Mouse (Mus musculus) hindbrain, postnatal 0 days (tissue): ENCODE measurements around the gene Ssna1. TPM values are rescaled to one million over a fixed set of nuclear protein-coding genes. Genes with fewer than 3 reads are reported as not detected.
A peak's percentile ranks its signal among the peaks of the same experiment; 100 is the strongest.

Experiments
- ATAC-seq: fragments of 200-750 bp; cut with Nextera tagmentation; 2 replicates; pipeline ENCODE4 v1.8.0; 2017; ENCODE audit warnings: mild to moderate bottlenecking, moderate TSS enrichment, moderate library complexity
- DNase-seq: peaks from one replicate; pipeline ENCODE4 v3.0.0-alpha.2; 2015; ENCODE audit warnings: low spot score
- H3K27ac ChIP-seq: fragments of 300-500 bp; sonication (generic); 2 replicates; pipeline ENCODE4 v1.5.1; 2014; ENCODE audit warnings: mild to moderate bottlenecking
- H3K27me3 ChIP-seq: fragments of 300-500 bp; sonication (generic); 2 replicates; pipeline ENCODE4 v1.6.1; 2014; ENCODE audit warnings: low read length, mixed read lengths; ENCODE audit not compliant: insufficient read depth
- H3K36me3 ChIP-seq: fragments of 300-500 bp; sonication (generic); 2 replicates; pipeline ENCODE4 v1.6.1; 2014; ENCODE audit warnings: low read length, mixed read lengths; ENCODE audit not compliant: insufficient read depth
- H3K4me1 ChIP-seq: fragments of 300-500 bp; sonication (generic); 2 replicates; pipeline ENCODE4 v1.6.1; 2014; ENCODE audit warnings: antibody characterized with exemption, low read length, mixed read lengths; ENCODE audit not compliant: insufficient read depth
- H3K4me2 ChIP-seq: fragments of 300-500 bp; sonication (generic); 2 replicates; pipeline ENCODE4 v1.6.1; 2014; ENCODE audit warnings: low read depth, mild to moderate bottlenecking, low read length, moderate library complexity, mixed read lengths
- H3K4me3 ChIP-seq: fragments of 300-500 bp; sonication (generic); 2 replicates; pipeline ENCODE4 v1.5.1; 2014; ENCODE audit warnings: low read length
- H3K9ac ChIP-seq: fragments of 300-500 bp; sonication (generic); replicated peaks from 2 replicates; pipeline ENCODE4 v1.6.1; 2014; ENCODE audit warnings: mild to moderate bottlenecking, low read length, moderate library complexity, mixed read lengths
- H3K9me3 ChIP-seq: fragments of 300-500 bp; sonication (generic); 2 replicates; pipeline ENCODE4 v1.6.1; 2016; ENCODE audit warnings: low read length, mixed read lengths
- CTCF ChIP-seq: IDR thresholded peaks from 2 replicates; pipeline ENCODE4 v1.5.1; 2016; ENCODE audit warnings: antibody characterized with exemption, control low read depth, low read depth
- WGBS: fragments of 180-500 bp; shearing (Covaris S2); extraction: QIAGEN DNeasy Blood & Tissue Kit; methylation state at CpG from one replicate; pipeline ENCODE4 v1.1.7; 2014; 5-methylcytosine and 5-hydroxymethylcytosine counted together
- polyA plus RNA-seq: library from polyadenylated mRNA; unstranded; fragments of >200 nt; fragmentation: Nextera tagmentation; extraction: Ambion mirVana; gene quantifications from 2 replicates; pipeline ENCODE4 v1.2.1, GENCODE M21; 2015
- total RNA-seq: library from RNA; depleted of rRNA; stranded (reverse); fragments of >200 nt; gene quantifications from 2 replicates; pipeline ENCODE4 v1.2.3, GENCODE M21; 2014

Gene Ssna1
- total and polyA plus RNA-seq, 2 experiments from 2014 or later, result 120 to 165 TPM

DNA sequence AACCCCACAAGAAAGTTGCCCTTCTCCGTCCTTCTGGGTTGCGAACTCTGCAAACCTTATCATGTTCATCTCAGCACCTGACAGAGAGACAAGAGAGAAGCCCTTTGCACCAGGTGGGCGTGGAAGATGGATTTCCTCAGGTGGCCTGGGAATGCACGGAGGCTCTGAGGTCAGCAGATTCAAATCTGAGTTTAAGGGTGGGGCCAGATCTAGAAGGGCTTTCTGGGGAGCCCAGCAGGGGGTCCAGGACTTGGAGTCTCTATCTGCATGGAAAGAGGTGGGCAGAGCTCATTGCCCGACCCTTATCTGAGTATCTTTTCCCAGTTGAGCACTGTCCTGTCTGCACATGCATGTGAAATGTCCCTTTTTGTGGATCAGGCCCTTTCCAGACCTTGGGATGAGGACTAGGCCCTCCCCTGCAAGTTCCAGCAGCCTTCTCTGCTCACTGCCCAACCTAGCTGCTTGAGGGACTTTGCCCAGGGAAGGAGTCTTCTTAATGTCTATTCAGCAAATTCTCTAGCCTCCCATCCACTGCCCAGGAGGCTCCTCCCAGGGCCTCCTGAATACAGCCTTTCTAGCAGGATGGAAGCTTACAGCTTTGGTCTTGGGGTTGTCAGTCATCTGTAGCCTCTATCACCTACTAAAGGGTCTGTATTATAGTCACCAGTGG is 37.6 kb downstream of the Ssna1 start:
- H3K36me3 ChIP-seq, result no peaks in the 10 kb centered on the region
- no peak for TF ChIP-seq CTCF
- no peak for ATAC-seq
- no peak for DNase-seq
- H3K9me3 ChIP-seq, result no peaks in the 10 kb centered on the region
- WGBS, result 84% methylated on average over 5 of the region's 5 CpGs
- no peak overlapping the region for H3K9ac ChIP-seq
- H3K4me2 ChIP-seq, result no peak overlapping the region
- H3K27ac ChIP-seq, result no peak overlapping the region
- no peaks in the 10 kb centered on the region for H3K27me3 ChIP-seq
- H3K4me3 ChIP-seq, result no peak overlapping the region
- H3K4me1 ChIP-seq, result no peaks in the 10 kb centered on the region

DNA sequence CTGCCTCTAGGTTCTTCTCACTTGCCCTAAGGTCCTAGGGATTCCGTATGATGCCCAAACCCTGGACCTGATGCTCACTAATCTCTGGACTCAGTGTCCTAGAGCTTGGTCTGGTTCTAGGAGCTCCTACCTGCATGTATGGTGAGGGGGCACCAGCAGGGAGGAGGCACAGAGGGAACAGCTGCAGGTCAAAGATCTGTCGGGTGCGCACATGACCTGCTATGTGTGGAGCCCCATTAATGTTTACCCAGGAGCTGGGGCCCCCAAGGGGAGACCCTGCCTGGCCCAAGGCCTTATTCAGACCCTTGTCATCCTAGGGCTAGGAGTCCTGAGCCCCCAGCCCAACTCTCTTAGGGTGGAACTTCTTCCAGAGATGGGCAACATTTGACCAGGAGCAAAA is 38.2 kb downstream of the Ssna1 start, which contains the start of gene Slc34a3:
Gene Slc34a3 (minus strand): TSS at position 315 of the 400 bp plus-strand sequence.
- DNase-seq (no peak), ATAC-seq (no peak)
- 93% methylated on average over 3 of the region's 3 CpGs for WGBS
- H3K4me1 ChIP-seq, result no peaks in the 10 kb centered on the region
- no peaks in the 10 kb centered on the region for H3K9me3 ChIP-seq
- H3K9ac ChIP-seq, result no peak within 1 kb of the TSS
- no peak within 1 kb of the TSS for H3K4me3 ChIP-seq
- H3K36me3 ChIP-seq, result no peaks in the 10 kb centered on the region
- H3K27me3 ChIP-seq, result no peaks in the 10 kb centered on the region
- no peak within 1 kb of the TSS for H3K27ac ChIP-seq
- H3K4me2 ChIP-seq, result no peak within 1 kb of the TSS
- no peak for TF ChIP-seq CTCF

DNA sequence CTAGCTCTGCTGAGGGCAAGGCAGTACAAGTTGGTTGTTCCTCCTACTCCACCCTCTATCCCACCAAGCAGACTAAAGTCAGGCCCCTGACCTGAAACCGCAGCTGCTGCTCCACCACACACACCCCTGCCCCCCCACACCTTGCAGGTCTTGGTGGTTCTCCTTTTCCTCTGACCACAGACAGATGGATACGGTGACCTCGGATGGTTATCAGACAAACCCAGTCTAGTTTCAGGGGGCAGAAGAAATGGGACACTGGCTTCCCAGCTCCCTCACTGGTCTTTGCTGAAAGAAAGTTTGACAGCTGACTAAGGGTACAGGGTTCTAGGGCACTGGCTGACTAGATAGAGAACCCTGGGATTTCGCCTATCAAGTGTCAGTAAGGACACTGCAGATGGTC is 38.8 kb downstream of the Ssna1 start:
- ATAC-seq (no peak), DNase-seq (no peak)
- Histone ChIP-seq H3K9me3 (no peaks in the 10 kb centered on the region), H3K27me3 (no peaks in the 10 kb centered on the region), H3K27ac (no peak overlapping the region), H3K4me1 (peaks cover 4% of the 10 kb centered on the region; the same call in 1 of the 2 replicates), H3K4me3 (no peak overlapping the region), H3K4me2 (no peak overlapping the region), H3K9ac (no peak overlapping the region), H3K36me3 (no peaks in the 10 kb centered on the region)
- WGBS, result 86% methylated on average over 4 of the region's 4 CpGs
- TF ChIP-seq CTCF, result no peak

DNA sequence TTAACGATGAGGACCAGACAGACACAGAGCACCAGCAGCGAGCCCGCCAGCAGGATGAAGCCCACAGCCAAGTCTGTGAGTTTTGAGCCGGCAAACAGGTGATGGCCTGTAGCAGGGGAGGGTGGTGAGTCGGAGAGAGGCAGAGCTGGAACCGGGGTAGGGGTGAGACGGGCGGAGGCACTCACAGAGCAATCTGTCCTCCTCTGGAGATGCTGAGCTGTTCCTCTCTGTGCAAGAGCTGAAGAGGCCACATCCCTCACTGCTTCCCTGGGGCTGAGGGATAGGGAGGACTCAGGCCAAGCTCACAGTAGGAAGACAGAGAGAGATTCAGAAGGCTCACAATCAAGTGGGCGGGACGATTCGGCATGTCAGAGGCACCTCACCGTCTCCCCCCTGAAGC is 41.2 kb downstream of the Ssna1 start:
- H3K27me3 ChIP-seq, result no peaks in the 10 kb centered on the region
- H3K36me3 ChIP-seq, result no peaks in the 10 kb centered on the region
- H3K4me3 ChIP-seq, result no peak overlapping the region
- no peak for TF ChIP-seq CTCF
- WGBS, result 60% methylated on average over 12 of the region's 12 CpGs
- H3K4me2 ChIP-seq, result no peak overlapping the region
- no peaks in the 10 kb centered on the region for H3K9me3 ChIP-seq
- no peak for DNase-seq
- H3K4me1 ChIP-seq, result peaks cover 7% of the 10 kb centered on the region; the same call in 1 of the 2 replicates
- H3K27ac ChIP-seq, result no peak overlapping the region
- no peak overlapping the region for H3K9ac ChIP-seq
- ATAC-seq, result no peak

DNA sequence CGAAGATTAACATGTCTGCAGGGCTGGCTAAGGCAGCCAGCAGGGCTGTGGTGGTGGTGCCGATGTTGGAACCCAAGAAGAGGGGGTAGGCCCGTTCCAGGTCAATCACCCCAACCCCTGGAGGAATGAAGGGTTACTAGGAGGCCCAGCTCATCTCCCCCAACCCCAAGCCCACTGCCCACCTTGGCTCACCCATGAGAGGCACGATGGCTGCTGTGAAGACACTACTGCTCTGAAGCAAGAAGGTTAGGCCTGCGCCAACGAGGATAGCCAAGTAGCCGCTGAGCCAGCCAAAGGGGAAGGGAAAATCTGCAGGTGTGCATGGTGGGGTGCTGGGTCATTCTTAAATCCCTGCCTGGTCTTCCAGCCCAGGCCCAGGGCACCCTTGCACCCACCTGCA is 41.7 kb downstream of the Ssna1 start:
- DNase-seq (no peak), ATAC-seq (no peak)
- Histone ChIP-seq H3K4me2 (no peak overlapping the region), H3K36me3 (no peaks in the 10 kb centered on the region), H3K4me3 (no peak overlapping the region), H3K9ac (no peak overlapping the region), H3K9me3 (no peaks in the 10 kb centered on the region), H3K27ac (no peak overlapping the region), H3K4me1 (peaks cover 10% of the 10 kb centered on the region; the same call in 1 of the 2 replicates), H3K27me3 (no peaks in the 10 kb centered on the region)
- WGBS, result 86% methylated on average over 7 of the region's 7 CpGs
- no peak for TF ChIP-seq CTCF

DNA sequence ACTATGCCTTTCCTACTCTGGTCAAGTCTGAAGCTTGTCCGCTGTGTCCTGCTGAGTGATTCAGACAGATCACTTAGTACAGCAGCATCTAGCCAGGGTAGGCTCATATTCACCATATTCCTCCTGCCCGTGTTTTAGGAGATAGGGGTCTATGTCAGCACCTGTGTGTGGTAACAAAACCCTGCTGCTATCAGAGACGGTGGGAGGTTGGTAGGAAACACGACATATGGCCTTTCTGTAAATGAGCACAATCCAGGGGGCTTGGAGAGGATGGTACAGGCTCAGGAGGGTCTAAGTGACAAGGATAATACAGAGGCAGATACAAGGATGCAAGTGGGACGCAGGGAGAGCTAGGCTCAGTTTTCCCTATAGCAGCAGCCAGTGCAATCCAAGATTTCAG is 42.7 kb downstream of the Ssna1 start:
- no peak overlapping the region for H3K9ac ChIP-seq
- no peak for TF ChIP-seq CTCF
- no peak for DNase-seq
- H3K4me2 ChIP-seq, result no peak overlapping the region
- H3K4me1 ChIP-seq, result peaks cover 13% of the 10 kb centered on the region; the same call in 1 of the 2 replicates
- no peaks in the 10 kb centered on the region for H3K9me3 ChIP-seq
- no peak overlapping the region for H3K4me3 ChIP-seq
- WGBS, result 80% methylated on average over 5 of the region's 5 CpGs
- no peaks in the 10 kb centered on the region for H3K27me3 ChIP-seq
- H3K36me3 ChIP-seq, result no peaks in the 10 kb centered on the region
- ATAC-seq, result no peak
- no peak overlapping the region for H3K27ac ChIP-seq

DNA sequence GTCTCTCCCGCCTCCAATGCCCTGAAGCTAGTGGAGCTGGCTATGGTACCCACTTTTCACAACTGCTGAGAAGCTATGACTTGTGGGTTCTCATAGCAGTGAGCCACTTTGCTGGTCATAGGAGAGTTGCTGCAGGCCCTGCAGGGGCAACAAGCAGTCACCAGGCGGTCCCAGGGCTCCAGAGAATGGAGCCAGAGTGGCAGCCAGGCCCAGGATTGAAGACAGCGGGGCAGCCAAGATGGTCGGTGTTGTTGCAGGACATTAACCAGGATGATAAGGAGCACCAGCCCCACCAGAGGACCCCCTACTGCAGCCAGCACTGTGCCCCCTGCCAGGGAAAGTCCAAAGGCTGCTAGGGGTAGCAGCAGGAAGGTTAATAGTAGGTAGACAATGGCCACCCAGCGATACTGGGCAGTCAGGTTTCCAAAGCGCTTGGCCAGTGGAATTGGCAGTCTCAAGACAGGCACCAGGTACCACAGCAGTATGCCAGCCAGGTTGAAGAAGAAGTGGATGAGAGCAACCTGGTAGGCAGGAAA is 43.2 kb downstream of the Ssna1 start:
- no peak for DNase-seq
- no peak overlapping the region for H3K4me2 ChIP-seq
- H3K36me3 ChIP-seq, result no peaks in the 10 kb centered on the region
- H3K9ac ChIP-seq, result no peak overlapping the region
- no peak for ATAC-seq
- H3K9me3 ChIP-seq, result no peaks in the 10 kb centered on the region
- no peak overlapping the region for H3K4me3 ChIP-seq
- 68% methylated on average over 6 of the region's 6 CpGs for WGBS
- TF ChIP-seq CTCF, result no peak
- H3K27ac ChIP-seq, result peak overlapping the region; percentile 81
- H3K4me1 ChIP-seq, result peaks cover 13% of the 10 kb centered on the region; the same call in 1 of the 2 replicates
- H3K27me3 ChIP-seq, result no peaks in the 10 kb centered on the region
